Mouse (Mus musculus) spleen, adult 2 months (tissue): Measurements from ENCODE around the gene Snw1. TPM values are rescaled to one million over a fixed set of nuclear protein-coding genes. Genes with fewer than 3 reads are reported as not detected.

Source experiments
- DNase-seq, 2 experiments: peaks; one replicate each; pipeline versions ENCODE4 v3.0.0 to v3.0.0-alpha.2; 2012 to 2021; ENCODE audit warnings: low spot score in 2 of 2, low read depth in 1 of 2
- H3K27ac ChIP-seq: fragments of 200-500 bp; 2 replicates; pipeline ENCODE4 v1.5.1; 2012; ENCODE audit warnings: low read length, inconsistent platforms; ENCODE audit not compliant: insufficient read depth
- H3K27me3 ChIP-seq: fragments of 200-500 bp; 2 replicates; pipeline ENCODE4 v1.6.1; 2012; ENCODE audit warnings: mild to moderate bottlenecking, moderate library complexity, low read length, inconsistent platforms; ENCODE audit not compliant: control insufficient read depth, insufficient read depth
- H3K36me3 ChIP-seq: fragments of 200-500 bp; 2 replicates; pipeline ENCODE4 v1.6.1; 2012; ENCODE audit warnings: mild to moderate bottlenecking, low read length, inconsistent platforms; ENCODE audit not compliant: control insufficient read depth, insufficient read depth
- H3K4me1 ChIP-seq: fragments of 200-500 bp; 2 replicates; pipeline ENCODE4 v1.6.1; 2011; ENCODE audit warnings: inconsistent platforms; ENCODE audit not compliant: control insufficient read depth, insufficient read depth, insufficient read length
- H3K4me3 ChIP-seq: fragments of 200-500 bp; 2 replicates; pipeline ENCODE4 v1.5.1; 2011; ENCODE audit warnings: mild to moderate bottlenecking, inconsistent platforms; ENCODE audit not compliant: insufficient read depth, insufficient read length; ENCODE audit errors: extremely low read depth
- CTCF ChIP-seq: fragments of 200-500 bp; IDR thresholded peaks from 2 replicates; pipeline ENCODE4 v1.5.1; 2011; ENCODE audit warnings: mild to moderate bottlenecking, inconsistent platforms; ENCODE audit not compliant: insufficient read depth, insufficient read length, insufficient replicate concordance; ENCODE audit errors: extremely low read depth
- POLR2A ChIP-seq: fragments of 200-500 bp; IDR thresholded peaks from 2 replicates; pipeline ENCODE4 v1.6.1; 2011; ENCODE audit warnings: low read depth, low read length, inconsistent platforms
- WGBS: fragments of 180-500 bp; shearing (Covaris S2); methylation state at CpG from one replicate; pipeline ENCODE4 v1.1.7; 2018; 5-methylcytosine and 5-hydroxymethylcytosine counted together
- polyA plus RNA-seq: library from polyadenylated mRNA; depleted of rRNA; stranded (reverse); fragments of >200 nt; gene quantifications from 2 replicates; pipeline ENCODE4 v1.2.3, GENCODE M21; 2012; rRNA removed

Gene Snw1
- polyA plus RNA-seq, 1 experiment = 6.0 TPM

DNA sequence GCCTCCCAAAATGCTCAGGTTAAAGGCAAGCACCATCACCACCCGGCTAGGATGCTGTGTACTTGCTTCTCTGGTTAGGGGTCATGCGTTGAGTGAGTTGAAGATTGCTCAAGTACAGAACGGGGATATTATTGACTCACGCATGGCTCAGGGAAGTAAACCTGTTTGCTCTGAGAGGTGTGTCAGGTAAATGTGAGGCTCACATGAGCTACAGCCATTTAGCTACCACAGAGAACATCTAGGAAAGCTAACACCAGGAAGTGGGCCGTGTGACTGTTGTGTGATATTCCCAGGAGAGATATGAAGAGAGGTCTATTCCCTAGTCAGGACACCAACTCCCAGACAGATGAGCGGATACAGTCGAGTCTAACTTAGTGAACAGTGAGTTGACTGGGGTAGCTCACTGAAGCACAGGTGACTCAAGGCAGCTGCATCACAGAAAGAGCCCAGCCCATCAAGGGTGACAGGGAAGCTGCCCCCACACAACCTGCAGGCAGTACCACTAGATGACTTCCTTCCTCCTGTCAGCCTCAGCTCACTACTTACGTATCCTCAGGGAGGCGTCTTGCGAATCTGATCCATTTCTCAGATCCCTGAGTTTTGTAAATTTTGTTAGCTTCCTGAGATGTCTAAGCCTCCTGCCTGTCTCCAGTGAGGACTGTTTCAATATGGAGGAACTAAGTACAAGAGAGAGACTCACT is 72.8 kb downstream of the Snw1 start:
- 57% methylated on average over 10 of the region's 10 CpGs for WGBS
- H3K4me1 ChIP-seq = no peaks in the 10 kb centered on the region
- H3K27ac ChIP-seq = no peak overlapping the region
- H3K36me3 ChIP-seq = no peaks in the 10 kb centered on the region
- TF ChIP-seq CTCF (no peak), POLR2A (no peak)
- H3K27me3 ChIP-seq = no peaks in the 10 kb centered on the region
- H3K4me3 ChIP-seq = no peak overlapping the region
- no peak for DNase-seq

Other genes with a start within 250 kb of the Snw1 start
- gene Noxred1, start 233.5 kb downstream of the Snw1 start, polyA plus RNA-seq = 2.7 and 3.7 TPM in 2 replicates
- 17.1 and 17.5 TPM in 2 replicates for gene Vipas39, start 206.0 kb downstream of the Snw1 start, polyA plus RNA-seq
- 39.7 and 41.5 TPM in 2 replicates for gene Ahsa1, start 205.8 kb downstream of the Snw1 start, polyA plus RNA-seq
- 0.07 and 0.21 TPM in 2 replicates for gene Ism2, start 172.6 kb downstream of the Snw1 start, polyA plus RNA-seq
- gene Sptlc2, start 83.9 kb downstream of the Snw1 start, polyA plus RNA-seq = 6.1 and 7.5 TPM in 2 replicates
- 4.4 and 4.8 TPM in 2 replicates for gene Slirp, start 28.4 kb downstream of the Snw1 start, polyA plus RNA-seq
- gene Alkbh1, start 28.3 kb downstream of the Snw1 start, polyA plus RNA-seq = 17.0 and 17.5 TPM in 2 replicates
- not detected in 2 replicates for gene Gm5788, start 22.4 kb upstream of the Snw1 start, polyA plus RNA-seq
- not detected in 2 replicates for gene Gm8300, start 42.0 kb upstream of the Snw1 start, polyA plus RNA-seq
- not detected in 2 replicates for gene Oog1, start 130.4 kb upstream of the Snw1 start, polyA plus RNA-seq
- gene Gm4027, start 146.6 kb upstream of the Snw1 start, polyA plus RNA-seq = not detected in 2 replicates
- not detected in 2 replicates for gene Gm16381, start 172.3 kb upstream of the Snw1 start, polyA plus RNA-seq